Mouse (Mus musculus) ovary, postnatal 36 days (tissue): ENCODE results near the gene Capza1.
"Not testable (repeated sequence)": the region's sequence is repeated elsewhere in the genome, so short reads cannot be mapped to it uniquely, and the experiment has no call there.

Source experiments
- DNase-seq: peaks from one replicate; pipeline ENCODE4 v3.0.0; 2022; ENCODE audit warnings: low spot score, mixed read lengths

Gene Capza1

DNA sequence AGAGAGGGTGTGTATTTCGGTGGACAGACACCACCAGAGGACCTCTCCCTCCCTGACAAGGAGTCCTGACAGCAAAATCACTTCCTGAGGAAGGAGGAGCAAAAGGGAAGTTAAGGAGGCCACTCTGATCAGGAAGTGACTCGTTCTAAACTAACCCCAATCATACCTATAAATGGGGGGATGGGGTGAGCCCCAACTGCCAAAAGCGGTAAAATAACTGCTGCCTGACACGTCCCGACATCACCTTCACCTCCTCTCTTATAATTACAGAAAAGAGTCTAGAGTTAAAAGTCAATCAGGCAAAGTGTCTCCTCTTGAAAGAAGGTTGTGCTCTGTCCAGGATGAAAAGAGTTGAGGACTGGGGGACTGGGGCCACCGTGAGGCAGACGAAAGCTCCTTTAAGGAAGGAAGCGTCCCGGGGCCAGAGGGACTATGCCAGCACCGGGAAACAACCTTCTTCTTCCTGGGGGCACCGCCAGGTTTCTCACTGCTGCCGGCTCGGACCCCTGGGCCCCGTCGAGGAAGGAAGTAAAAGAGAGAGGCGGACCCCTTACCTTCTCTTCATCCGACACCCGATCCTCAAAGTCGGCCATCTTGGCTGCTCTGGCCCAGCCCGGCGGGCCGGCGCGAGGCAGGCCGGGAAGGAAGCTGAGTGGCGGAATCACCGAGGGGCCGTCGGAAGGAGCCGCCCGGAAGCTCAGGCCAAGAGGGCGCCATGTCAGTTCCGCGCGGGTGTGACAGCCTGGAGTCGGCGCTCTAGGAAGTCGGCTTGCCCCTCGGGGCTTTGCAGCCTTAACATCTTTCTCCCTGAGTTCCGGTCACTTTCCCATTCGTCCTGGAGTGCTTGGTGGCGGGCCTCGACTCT, at the start of gene Capza1, which contains the start of gene St7l:
Gene Capza1 (minus strand): TSS at position 720 of the 865 bp plus-strand sequence.
Gene St7l (plus strand): TSS at position 220 of the 865 bp plus-strand sequence.
- DNase-seq = peak; percentile 90

DNA sequence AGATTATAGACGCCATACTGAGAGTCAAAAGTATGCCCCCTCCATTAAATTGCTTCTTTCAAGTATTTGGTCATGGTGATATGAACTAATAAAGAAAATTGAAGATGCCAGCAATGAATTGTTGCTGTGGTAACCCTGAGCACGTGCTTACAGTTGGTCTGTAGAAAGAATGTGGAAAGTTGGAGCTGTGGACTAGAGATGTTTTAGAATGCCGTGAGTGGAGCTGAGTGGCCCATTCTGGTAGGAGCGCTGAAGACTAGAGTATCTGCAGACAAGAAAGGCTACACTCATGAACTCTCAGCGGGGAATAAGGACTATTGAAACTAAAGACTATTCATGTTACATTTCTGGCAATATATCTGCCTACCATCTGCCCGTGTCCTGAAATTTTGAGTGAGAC, 44.9 kb upstream of the Capza1 start:
- DNase-seq = no peak

DNA sequence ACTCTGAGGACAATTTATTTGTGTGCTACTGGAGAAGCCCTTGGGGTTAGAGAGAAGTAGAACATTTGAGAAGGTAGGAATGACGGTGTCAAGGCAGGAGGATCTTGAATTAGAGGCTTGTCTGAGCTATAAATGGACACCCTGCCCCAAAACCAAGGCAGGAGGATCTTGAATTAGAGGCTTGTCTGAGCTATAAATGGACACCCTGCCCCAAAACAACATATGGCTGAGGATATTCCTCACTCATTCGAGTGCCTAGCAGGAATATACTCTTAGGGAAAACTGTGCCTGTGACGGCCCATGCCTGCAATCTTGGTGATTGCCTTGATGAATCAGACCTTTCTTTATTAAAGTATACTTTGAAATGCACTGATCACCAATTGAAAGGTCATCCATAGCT, 41.7 kb upstream of the Capza1 start:
- no peak for DNase-seq

- DNase-seq = no peak
Measured at GRCm38 (mm10) chr3:104905389-104905788, 41.1 kb upstream of the Capza1 start.

DNA sequence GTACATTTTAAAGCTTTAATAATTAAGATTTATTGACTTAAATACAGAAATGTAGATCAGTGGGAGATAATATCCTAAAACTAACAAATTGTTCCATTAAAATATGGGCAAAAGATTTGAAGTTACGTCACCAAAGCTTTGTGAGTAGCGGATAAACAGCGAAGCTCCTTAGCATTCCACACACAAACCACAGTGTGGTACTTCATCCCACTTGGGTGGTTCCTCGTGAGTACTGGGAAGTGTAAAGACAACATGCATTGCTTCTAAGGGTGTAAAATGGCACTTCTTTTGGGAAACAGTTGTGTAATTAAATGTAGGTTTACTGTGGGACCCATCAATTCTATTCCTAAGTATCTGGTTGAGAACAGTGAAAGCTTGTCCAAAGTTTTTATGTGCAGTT, 36.8 kb upstream of the Capza1 start:
- no peak for DNase-seq

DNA sequence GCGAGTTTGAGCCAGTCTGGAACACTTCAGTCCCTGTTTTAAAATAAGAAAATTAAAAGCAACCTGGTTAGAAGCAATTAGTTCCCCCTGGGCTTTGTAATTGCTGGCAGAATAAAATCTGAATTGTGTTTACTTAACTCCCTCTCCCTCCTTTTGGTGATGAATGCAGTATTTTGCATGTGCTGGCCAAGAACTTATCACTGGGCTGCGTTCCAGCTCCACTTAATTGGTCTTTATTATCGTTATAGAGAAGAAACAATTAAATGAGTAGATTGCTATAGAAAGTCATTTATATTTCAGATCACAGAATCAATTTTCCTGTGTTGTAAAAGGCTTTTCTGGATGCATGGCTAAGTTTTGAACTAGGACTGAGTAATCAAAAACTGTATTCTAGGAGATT, 31.8 kb upstream of the Capza1 start:
- no peak for DNase-seq

- DNase-seq = no peak
Measured at GRCm38 (mm10) chr3:104888585-104888984, 24.3 kb upstream of the Capza1 start.

- no peak for DNase-seq
Measured at GRCm38 (mm10) chr3:104869611-104870010, 5.3 kb upstream of the Capza1 start.

DNA sequence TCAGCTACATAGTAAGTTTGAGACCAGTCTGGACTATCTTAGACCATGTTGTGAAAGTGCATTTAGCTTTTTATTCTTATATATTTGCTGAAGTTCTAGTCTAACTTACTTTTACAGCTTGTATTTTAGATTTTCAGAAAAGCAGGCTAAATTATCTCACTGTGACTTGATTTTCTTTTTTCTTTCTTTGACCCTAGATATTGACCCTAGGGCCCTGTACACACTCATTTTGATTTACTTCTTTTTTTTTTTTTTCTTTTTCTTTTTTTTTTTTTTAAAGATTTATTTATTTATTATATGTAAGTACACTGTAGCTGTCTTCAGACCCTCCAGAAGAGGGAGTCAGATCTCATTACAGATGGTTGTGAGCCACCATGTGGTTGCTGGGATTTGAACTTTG, 2.4 kb upstream of the Capza1 start:
- not testable (repeated sequence) for DNase-seq

GRCm38 (mm10) chr3:104865341-104865788, 1.1 kb upstream of the Capza1 start:
- DNase-seq = no peak

GRCm38 (mm10) chr3:104864651-104865340, 491 bp upstream of the Capza1 start:
- DNase-seq = peak; percentile 88

DNA sequence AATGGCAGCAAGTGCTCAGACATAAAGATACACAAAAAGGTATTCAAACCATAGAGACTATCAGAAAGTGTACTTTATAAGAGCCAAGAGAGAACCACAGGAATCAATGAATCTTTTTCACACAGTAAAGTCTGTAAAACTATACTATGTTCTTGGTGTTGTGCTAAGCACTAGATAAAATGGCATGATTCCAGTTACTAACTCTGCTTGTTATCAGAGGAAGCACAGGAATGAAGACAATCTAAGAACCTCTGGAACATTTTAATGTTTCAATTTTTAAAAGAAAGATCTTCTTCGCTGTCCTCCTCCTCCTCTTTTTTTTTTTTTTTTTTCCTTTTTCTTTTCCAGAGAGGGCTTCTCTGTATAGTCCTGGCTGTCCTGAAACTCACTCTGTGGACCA, 5.7 kb downstream of the Capza1 start:
- DNase-seq = no peak

DNA sequence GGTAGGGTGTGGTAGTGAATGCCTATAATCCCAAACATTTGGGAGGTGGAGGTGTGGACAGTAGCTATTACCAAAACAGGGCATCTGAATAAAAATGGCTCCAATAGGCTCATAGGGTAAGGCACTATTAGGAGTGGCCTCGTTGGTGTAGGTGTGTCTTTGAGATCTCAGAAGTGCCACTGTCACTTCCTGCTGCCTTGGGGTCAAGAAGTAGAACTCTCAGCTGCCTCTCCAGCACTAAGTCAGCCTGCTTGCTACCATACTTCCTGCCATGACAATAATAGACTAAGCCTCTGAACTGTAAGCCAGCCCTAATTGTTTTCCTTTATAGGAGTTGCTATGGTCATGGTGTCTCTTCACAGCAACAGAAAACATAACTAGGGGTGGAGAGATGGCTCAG, 8.2 kb downstream of the Capza1 start:
- no peak for DNase-seq

DNA sequence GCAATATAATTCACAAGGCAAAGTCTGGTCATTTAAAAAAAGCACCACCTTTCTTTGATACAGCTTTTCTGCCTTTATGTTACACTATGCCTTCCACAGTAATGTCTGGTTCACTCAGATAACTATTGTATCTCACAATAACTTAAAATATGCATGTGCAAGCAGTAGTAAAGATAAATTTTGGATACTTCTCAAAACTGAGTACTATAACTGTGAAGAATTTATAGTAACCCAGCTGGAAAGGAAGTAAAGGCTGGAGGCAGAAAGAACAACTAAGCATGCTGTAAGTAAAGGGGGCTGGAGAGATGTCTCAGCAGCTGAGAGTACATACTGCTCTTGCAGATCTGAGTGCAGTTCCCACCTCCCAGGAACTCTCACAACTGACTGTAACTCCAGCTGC, 9.4 kb downstream of the Capza1 start:
- DNase-seq = no peak

GRCm38 (mm10) chr3:104854465-104854864, 9.8 kb downstream of the Capza1 start:
- no peak for DNase-seq

GRCm38 (mm10) chr3:104846601-104847000, 17.7 kb downstream of the Capza1 start:
- no peak for DNase-seq

GRCm38 (mm10) chr3:104841049-104841448, 23.3 kb downstream of the Capza1 start:
- DNase-seq = no peak

DNA sequence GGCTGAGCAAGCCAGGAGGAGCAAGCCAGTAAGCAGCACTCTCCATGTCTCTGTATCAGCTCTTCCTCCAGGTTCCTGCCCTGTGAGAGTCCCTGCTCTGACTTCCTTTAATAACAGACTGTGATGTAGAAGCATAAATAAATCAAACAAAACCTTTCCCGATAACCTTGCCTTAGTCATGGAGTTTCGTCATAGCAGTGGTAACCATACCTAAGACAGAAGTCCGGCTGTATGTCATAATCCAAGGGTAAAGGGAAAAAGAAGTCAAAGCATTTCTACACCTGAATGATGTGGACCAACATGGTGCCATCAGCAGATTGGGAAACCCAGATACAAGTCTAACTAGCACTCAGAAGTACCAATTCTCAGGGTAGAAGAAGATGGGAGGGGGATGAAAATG, 28.5 kb downstream of the Capza1 start:
- no peak for DNase-seq

GRCm38 (mm10) chr3:104822413-104822812, 41.9 kb downstream of the Capza1 start:
- DNase-seq = no peak

GRCm38 (mm10) chr3:104820426-104820825, 43.9 kb downstream of the Capza1 start:
- no peak for DNase-seq

GRCm38 (mm10) chr3:104818749-104819134, 45.6 kb downstream of the Capza1 start:
- no peak for DNase-seq

DNA sequence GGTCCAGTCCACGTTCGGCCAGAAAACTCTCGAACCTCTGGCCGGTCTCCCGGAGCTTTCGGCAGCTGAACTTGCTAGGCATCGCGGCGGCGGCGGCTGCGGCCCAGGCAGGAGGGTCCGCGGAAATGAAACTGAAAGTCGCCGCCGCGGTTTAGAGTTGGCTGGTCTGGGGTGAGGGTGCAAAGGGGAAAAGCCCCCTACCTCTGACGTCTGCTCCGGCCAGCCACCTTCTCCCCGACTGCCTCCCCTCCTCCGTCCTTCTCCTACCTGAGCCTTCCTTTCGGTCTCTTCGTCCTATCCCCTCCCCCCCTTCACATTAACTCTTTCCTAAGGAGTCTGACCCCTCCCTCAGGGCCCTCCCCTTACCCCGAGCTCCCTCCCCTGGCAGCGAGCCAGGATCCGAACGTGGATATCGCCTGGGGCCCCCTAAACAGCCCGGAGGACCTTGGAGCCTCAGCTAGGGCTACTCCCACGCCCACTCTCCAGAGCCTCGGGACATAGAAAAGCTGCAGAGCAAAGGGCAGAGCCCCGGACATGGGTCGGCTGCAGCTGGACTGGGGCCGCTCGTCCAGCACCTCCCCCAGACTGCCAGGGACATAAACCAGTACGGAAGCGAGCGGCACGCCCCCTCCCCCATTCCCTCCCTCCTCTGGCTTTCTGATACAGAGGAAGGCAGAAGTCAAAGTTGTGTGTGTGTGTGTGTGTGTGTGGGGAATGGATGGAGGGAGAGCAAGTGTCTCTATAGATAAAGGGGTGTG, 46.1 kb downstream of the Capza1 start, which contains the start of gene Mov10:
Gene Mov10 (minus strand): TSS at position 573 of the 758 bp plus-strand sequence.
- DNase-seq = peak; percentile 86
